Mouse (Mus musculus) heart, embryonic 16.5 days (tissue): ENCODE results near the gene Gpr108. TPM values are rescaled to one million over a fixed set of nuclear protein-coding genes. Genes with fewer than 3 reads are reported as not detected.

Source experiments
- ATAC-seq: fragments of 200-750 bp; cut with Nextera tagmentation; replicated peaks from 2 replicates; pipeline ENCODE4 v1.8.0; 2017; ENCODE audit warnings: moderate number of reproducible peaks; ENCODE audit not compliant: insufficient read depth, low FRiP score; ENCODE audit errors: extremely low read depth
- H3K27ac ChIP-seq: fragments of 300-500 bp; sonication (generic); 2 replicates; pipeline ENCODE4 v1.5.1; 2014; ENCODE audit warnings: mild to moderate bottlenecking, low read length, control low read depth, moderate library complexity
- H3K27me3 ChIP-seq: fragments of 300-500 bp; sonication (generic); 2 replicates; pipeline ENCODE4 v1.6.1; 2014; ENCODE audit warnings: low read length, mixed read lengths; ENCODE audit not compliant: control insufficient read depth, insufficient read depth
- H3K36me3 ChIP-seq: fragments of 300-500 bp; sonication (generic); 2 replicates; pipeline ENCODE4 v1.6.1; 2014; ENCODE audit not compliant: control insufficient read depth, insufficient read depth
- H3K4me1 ChIP-seq: fragments of 300-500 bp; sonication (generic); 2 replicates; pipeline ENCODE4 v1.6.1; 2014; ENCODE audit warnings: low read length, mixed read lengths; ENCODE audit not compliant: control insufficient read depth, insufficient read depth
- H3K4me2 ChIP-seq: fragments of 300-500 bp; sonication (generic); 2 replicates; pipeline ENCODE4 v1.6.1; 2014; ENCODE audit warnings: low read depth, mild to moderate bottlenecking, control low read depth, low read length
- H3K4me3 ChIP-seq: fragments of 300-500 bp; sonication (generic); 2 replicates; pipeline ENCODE4 v1.5.1; 2014; ENCODE audit warnings: mild to moderate bottlenecking, control low read depth, low read length
- H3K9ac ChIP-seq: fragments of 300-500 bp; sonication (generic); 2 replicates; pipeline ENCODE4 v1.6.1; 2014; ENCODE audit warnings: low read length, control low read depth
- H3K9me3 ChIP-seq: fragments of 300-500 bp; sonication (generic); replicated peaks from 2 replicates; pipeline ENCODE4 v1.6.1; 2016; ENCODE audit warnings: low read length; ENCODE audit not compliant: control insufficient read depth
- WGBS: fragments of 180-500 bp; shearing (Covaris S2); extraction: QIAGEN DNeasy Blood & Tissue Kit; methylation state at CpG from one replicate; pipeline ENCODE4 v1.1.7; 2014; 5-methylcytosine and 5-hydroxymethylcytosine counted together
- polyA plus RNA-seq: library from polyadenylated mRNA; unstranded; fragments of >200 nt; fragmentation: Nextera tagmentation; extraction: Ambion mirVana; gene quantifications from 2 replicates; pipeline ENCODE4 v1.2.1, GENCODE M21; 2015

Gene Gpr108
- polyA plus RNA-seq, 1 experiment from 2014 or later, result 28.9 TPM

GRCm38 (mm10) chr17:57251431-57251830 lies 3.2 kb upstream of the Gpr108 start:
- Histone ChIP-seq H3K4me2 (no peak overlapping the region), H3K4me3 (no peak overlapping the region), H3K9ac (no peak overlapping the region), H3K4me1 (peaks cover 15% of the 10 kb centered on the region), H3K36me3 (peaks cover 16% of the 10 kb centered on the region), H3K27me3 (no peaks in the 10 kb centered on the region), H3K27ac (no peak overlapping the region), H3K9me3 (no peaks in the 10 kb centered on the region)
- WGBS, result 87% methylated on average over 3 of the region's 3 CpGs
- ATAC-seq, result no peak

DNA sequence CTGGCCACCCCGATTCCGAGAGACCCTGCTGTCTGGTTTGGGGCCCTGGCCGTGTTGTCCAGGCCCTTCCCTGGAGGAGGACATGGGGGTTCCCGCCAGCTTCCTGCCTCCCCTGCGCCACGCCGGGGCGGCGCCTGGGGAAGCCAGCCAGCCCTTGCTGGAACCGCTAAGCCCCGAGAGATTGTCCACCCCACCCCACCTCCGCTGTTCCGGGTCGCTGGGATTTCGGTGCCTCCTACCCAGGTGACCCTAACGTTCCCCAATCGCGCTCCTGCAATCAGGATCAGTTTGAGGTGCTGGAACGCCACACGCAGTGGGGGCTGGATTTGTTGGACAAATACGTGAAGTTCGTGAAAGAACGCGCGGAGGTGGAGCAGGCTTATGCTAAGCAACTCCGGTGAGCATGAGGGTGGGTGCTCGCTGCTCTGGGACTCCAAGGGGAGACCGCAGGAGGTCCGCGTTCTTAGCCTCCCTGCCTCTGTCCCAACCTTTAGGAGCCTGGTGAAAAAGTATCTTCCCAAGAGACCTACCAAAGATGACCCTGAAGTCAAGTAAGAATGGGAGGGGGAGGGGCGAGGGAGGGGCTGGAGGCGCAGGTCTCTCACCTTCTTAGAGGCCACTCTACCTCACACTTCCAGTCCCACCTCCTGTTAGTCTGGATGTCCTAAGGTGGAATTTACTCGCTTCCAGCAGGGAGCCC lies 2.4 kb upstream of the Gpr108 start:
- H3K27ac ChIP-seq, result peak overlapping the region; percentile 17
- peak overlapping the region; percentile 71 for H3K4me2 ChIP-seq
- WGBS, result 4% methylated on average over 33 of the region's 33 CpGs
- peak overlapping the region; percentile 88 for H3K9ac ChIP-seq
- H3K36me3 ChIP-seq, result peaks cover 16% of the 10 kb centered on the region
- no peaks in the 10 kb centered on the region for H3K9me3 ChIP-seq
- H3K27me3 ChIP-seq, result no peaks in the 10 kb centered on the region
- no peak for ATAC-seq
- peak overlapping the region; percentile 82 for H3K4me3 ChIP-seq
- peaks cover 20% of the 10 kb centered on the region for H3K4me1 ChIP-seq

GRCm38 (mm10) chr17:57249186-57250181 lies 1.2 kb upstream of the Gpr108 start, which contains the start of gene Trip10:
Gene Trip10 (plus strand): TSS chr17:57249455.
- H3K9ac ChIP-seq, result peak within 1 kb of the TSS; percentile 88
- H3K9me3 ChIP-seq, result no peaks in the 10 kb centered on the region
- peak within 1 kb of the TSS; percentile 71 for H3K4me2 ChIP-seq
- H3K4me3 ChIP-seq, result peak within 1 kb of the TSS; percentile 82
- no peaks in the 10 kb centered on the region for H3K27me3 ChIP-seq
- 0% methylated on average over 52 of the region's 52 CpGs for WGBS
- peak; percentile 47 for ATAC-seq
- peaks cover 20% of the 10 kb centered on the region for H3K4me1 ChIP-seq
- peak within 1 kb of the TSS; percentile 95 for H3K27ac ChIP-seq
- peaks cover 6% of the 10 kb centered on the region for H3K36me3 ChIP-seq

GRCm38 (mm10) chr17:57248771-57249170 lies 525 bp upstream of the Gpr108 start:
- Histone ChIP-seq H3K4me3 (peak overlapping the region; percentile 82), H3K9ac (peak overlapping the region; percentile 78), H3K4me1 (peaks cover 20% of the 10 kb centered on the region), H3K27ac (peak overlapping the region; percentile 95), H3K27me3 (no peaks in the 10 kb centered on the region), H3K4me2 (peak overlapping the region; percentile 71), H3K36me3 (peaks cover 5% of the 10 kb centered on the region; the same call in 1 of the 2 replicates), H3K9me3 (no peaks in the 10 kb centered on the region)
- WGBS, result 8% methylated on average over 13 of the region's 13 CpGs
- no peak for ATAC-seq

- under 1% methylated on average over 46 of the region's 46 CpGs for WGBS
Observed at GRCm38 (mm10) chr17:57247393-57248200, 649 bp downstream of the Gpr108 start.

DNA sequence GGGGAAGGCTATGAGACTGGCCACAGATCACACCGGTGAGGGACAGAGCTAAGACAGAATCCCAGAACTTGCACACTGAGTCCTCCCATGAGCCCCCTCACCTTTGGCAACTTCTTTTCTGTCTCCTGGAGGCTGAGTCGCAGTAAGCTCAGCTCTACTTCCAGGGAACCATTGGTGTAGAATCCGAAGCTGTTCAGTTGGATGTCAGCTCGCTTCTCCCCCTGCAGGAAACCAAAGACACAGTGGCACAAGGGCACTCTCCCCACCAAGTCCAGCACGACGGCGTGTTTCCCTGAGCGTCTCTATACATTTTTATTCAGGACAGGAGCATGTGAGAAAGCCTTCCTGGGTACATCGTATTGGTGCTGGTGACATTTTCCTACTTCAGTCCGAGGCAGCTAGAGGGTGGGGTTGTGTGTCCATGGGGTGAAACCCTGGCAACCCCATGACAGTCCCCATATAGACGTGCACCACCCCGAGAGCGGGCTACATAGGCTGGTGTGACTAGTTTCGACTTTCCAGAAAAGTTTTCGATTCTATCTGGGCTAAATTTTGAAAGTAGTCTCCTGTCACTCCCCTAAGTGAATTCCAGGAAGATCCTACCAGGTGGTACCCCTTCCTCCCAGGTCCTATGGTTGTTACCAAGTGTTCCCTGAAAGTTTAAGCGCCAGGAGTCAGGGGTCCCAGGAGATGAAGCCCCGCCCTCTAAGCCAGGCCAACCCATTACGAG lies 1.4 kb downstream of the Gpr108 start:
- H3K4me1 ChIP-seq, result peaks cover 20% of the 10 kb centered on the region
- peak overlapping the region; percentile 87 for H3K9ac ChIP-seq
- H3K27me3 ChIP-seq, result no peaks in the 10 kb centered on the region
- peak overlapping the region; percentile 86 for H3K27ac ChIP-seq
- ATAC-seq, result no peak
- H3K4me3 ChIP-seq, result peak overlapping the region; percentile 86
- peaks cover 16% of the 10 kb centered on the region for H3K36me3 ChIP-seq
- WGBS, result 3% methylated on average over 18 of the region's 18 CpGs
- H3K9me3 ChIP-seq, result no peaks in the 10 kb centered on the region
- peak overlapping the region; percentile 82 for H3K4me2 ChIP-seq

More at GRCm38 (mm10) chr17:57247393-57248200, 649 bp downstream of the Gpr108 start:
- peak overlapping the region; percentile 82 for H3K4me2 ChIP-seq
- peak; percentile 88 for ATAC-seq
- H3K9me3 ChIP-seq, result no peaks in the 10 kb centered on the region
- H3K4me1 ChIP-seq, result peaks cover 20% of the 10 kb centered on the region
- H3K36me3 ChIP-seq, result peaks cover 10% of the 10 kb centered on the region
- H3K27me3 ChIP-seq, result no peaks in the 10 kb centered on the region
- H3K27ac ChIP-seq, result peak overlapping the region; percentile 95
- H3K9ac ChIP-seq, result peak overlapping the region; percentile 87
- peak overlapping the region; percentile 86 for H3K4me3 ChIP-seq

DNA sequence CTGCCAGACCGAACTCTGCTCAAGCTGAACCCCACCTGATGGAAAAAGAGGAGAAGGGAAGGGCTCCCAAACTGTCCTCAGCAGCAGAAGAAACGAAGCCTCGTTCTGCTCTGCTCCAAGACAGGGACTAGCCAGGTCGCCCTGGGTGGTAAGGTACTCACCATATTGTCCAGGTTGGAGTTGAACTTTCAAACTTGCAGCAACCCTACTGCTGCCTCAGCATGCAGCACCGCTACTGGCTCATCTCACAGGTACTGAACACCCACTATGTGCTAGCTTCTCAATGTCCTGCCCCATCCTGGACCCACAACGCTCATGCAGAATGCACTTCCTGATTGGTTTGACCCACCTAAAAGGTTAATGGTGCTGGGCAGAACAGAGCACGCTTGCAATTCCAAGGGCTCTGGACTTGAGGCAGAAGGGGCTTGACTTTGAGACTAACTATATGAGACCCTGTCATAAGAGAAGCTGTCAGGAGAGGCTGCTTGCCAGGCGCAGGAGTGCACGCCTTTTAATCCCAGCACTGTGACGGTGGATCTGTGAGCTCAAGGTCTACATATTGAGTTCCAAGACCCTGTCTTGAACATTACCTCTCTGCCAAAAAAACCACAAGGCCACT lies 2.8 kb downstream of the Gpr108 start:
- ATAC-seq, result no peak
- H3K27ac ChIP-seq, result no peak overlapping the region
- no peaks in the 10 kb centered on the region for H3K27me3 ChIP-seq
- no peak overlapping the region for H3K9ac ChIP-seq
- no peak overlapping the region for H3K4me3 ChIP-seq
- WGBS, result 91% methylated on average over 10 of the region's 10 CpGs
- no peak overlapping the region for H3K4me2 ChIP-seq
- H3K4me1 ChIP-seq, result peaks cover 16% of the 10 kb centered on the region
- H3K36me3 ChIP-seq, result peaks cover 21% of the 10 kb centered on the region
- H3K9me3 ChIP-seq, result no peaks in the 10 kb centered on the region
